Mouse (Mus musculus): ENCODE data around the gene Ubr4. TPM values are rescaled to one million over a fixed set of nuclear protein-coding genes. Genes with fewer than 3 reads are reported as not detected.

The Ubr4 gene
- polyA plus RNA-seq, 1 experiment: 52.8 TPM

GRCm38 (mm10) chr4:139312632-139313031 is 39.8 kb upstream of the Ubr4 start:
- H3K4me3 ChIP-seq (replicated peaks; ENCODE audit: control insufficient read depth, low read depth, low read length): no peak overlapping the region
- WGBS: 48% methylated on average over 4 of the region's 4 CpGs
- peaks cover 4% of the 10 kb centered on the region for H3K4me1 ChIP-seq (ENCODE audit: control insufficient read depth, insufficient read depth, low read length)
- peak; percentile 45 for TF ChIP-seq CTCF (IDR thresholded peaks at IDR 0.05; ENCODE audit: control insufficient read depth, insufficient read depth, low read length)
- no peak for TF ChIP-seq POLR2A (IDR thresholded peaks at IDR 0.05; ENCODE audit: borderline replicate concordance, control insufficient read depth, low read depth, low read length)
- no peak overlapping the region for H3K27ac ChIP-seq (ENCODE audit: control insufficient read depth, insufficient read depth, low read depth, low read length, poor library complexity)

GRCm38 (mm10) chr4:139318449-139318848 is 34.0 kb upstream of the Ubr4 start:
- H3K4me1 ChIP-seq (ENCODE audit: control insufficient read depth, insufficient read depth, low read length): no peaks in the 10 kb centered on the region
- 89% methylated on average over 11 of the region's 11 CpGs for WGBS
- TF ChIP-seq POLR2A (IDR thresholded peaks at IDR 0.05; ENCODE audit: borderline replicate concordance, control insufficient read depth, low read depth, low read length) (no peak), CTCF (IDR thresholded peaks at IDR 0.05; ENCODE audit: control insufficient read depth, insufficient read depth, low read length) (no peak)

GRCm38 (mm10) chr4:139319740-139320139 is 32.7 kb upstream of the Ubr4 start:
- TF ChIP-seq CTCF (IDR thresholded peaks at IDR 0.05; ENCODE audit: control insufficient read depth, insufficient read depth, low read length) (no peak), POLR2A (IDR thresholded peaks at IDR 0.05; ENCODE audit: borderline replicate concordance, control insufficient read depth, low read depth, low read length) (no peak)
- no peak overlapping the region for H3K27ac ChIP-seq (ENCODE audit: control insufficient read depth, insufficient read depth, low read depth, low read length, poor library complexity)
- no peak overlapping the region for H3K4me3 ChIP-seq (replicated peaks; ENCODE audit: control insufficient read depth, low read depth, low read length)
- WGBS: 76% methylated on average over 4 of the region's 4 CpGs
- no peaks in the 10 kb centered on the region for H3K4me1 ChIP-seq (ENCODE audit: control insufficient read depth, insufficient read depth, low read length)

More at GRCm38 (mm10) chr4:139318449-139318848, 34.0 kb upstream of the Ubr4 start:
- H3K27ac ChIP-seq (ENCODE audit: control insufficient read depth, insufficient read depth, low read depth, low read length, poor library complexity): no peak overlapping the region
- H3K4me3 ChIP-seq (replicated peaks; ENCODE audit: control insufficient read depth, low read depth, low read length): no peak overlapping the region

GRCm38 (mm10) chr4:139330605-139331004 is 21.8 kb upstream of the Ubr4 start:
- peak overlapping the region; percentile 80 for H3K4me3 ChIP-seq (replicated peaks; ENCODE audit: control insufficient read depth, low read depth, low read length)
- 3% methylated on average over 10 of the region's 10 CpGs for WGBS
- H3K4me1 ChIP-seq (ENCODE audit: control insufficient read depth, insufficient read depth, low read length): no peaks in the 10 kb centered on the region
- no peak for TF ChIP-seq POLR2A (IDR thresholded peaks at IDR 0.05; ENCODE audit: borderline replicate concordance, control insufficient read depth, low read depth, low read length)
- TF ChIP-seq CTCF (IDR thresholded peaks at IDR 0.05; ENCODE audit: control insufficient read depth, insufficient read depth, low read length): peak; percentile 89
- H3K27ac ChIP-seq (ENCODE audit: control insufficient read depth, insufficient read depth, low read depth, low read length, poor library complexity): peak overlapping the region; percentile 27; the same call in 1 of the 2 replicates

DNA sequence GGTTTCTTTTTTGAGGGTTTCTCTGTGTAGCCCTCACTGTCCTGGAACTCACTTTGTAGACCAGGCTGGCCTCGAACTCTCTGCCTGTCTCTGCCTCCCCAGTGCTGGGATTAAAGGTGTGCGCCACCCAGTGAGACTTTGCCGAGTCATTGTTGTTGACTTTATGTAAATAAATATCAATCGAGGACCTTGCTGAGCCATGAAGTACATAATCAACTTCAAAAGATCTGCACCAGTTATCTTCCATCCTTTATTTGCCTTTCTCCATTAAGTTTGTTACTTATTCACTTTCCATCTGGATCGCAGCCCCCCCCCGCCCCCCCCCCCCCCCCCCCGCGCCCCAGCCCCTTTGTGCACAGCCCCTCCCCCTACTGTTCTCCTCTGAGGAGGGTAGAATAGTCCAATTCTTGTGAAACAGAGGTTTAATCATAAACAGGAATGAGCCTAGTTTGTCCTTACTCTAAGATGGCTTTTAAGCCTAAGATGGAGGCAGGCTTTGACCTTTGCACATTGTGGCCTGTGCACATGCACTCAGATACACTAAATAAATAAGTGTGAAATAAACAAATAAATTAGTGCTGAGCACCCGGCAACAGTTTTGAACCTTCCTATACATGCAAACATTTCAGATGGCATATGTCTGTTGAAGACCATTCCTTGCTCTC is 17.6 kb upstream of the Ubr4 start:
- WGBS: 44% methylated on average over 9 of the region's 9 CpGs
- Histone ChIP-seq H3K27ac (ENCODE audit: control insufficient read depth, insufficient read depth, low read depth, low read length, poor library complexity) (peak overlapping the region; percentile 56; the same call in 1 of the 2 replicates), H3K4me3 (replicated peaks; ENCODE audit: control insufficient read depth, low read depth, low read length) (no peak overlapping the region), H3K4me1 (ENCODE audit: control insufficient read depth, insufficient read depth, low read length) (no peaks in the 10 kb centered on the region)
- TF ChIP-seq POLR2A (IDR thresholded peaks at IDR 0.05; ENCODE audit: borderline replicate concordance, control insufficient read depth, low read depth, low read length) (no peak), CTCF (IDR thresholded peaks at IDR 0.05; ENCODE audit: control insufficient read depth, insufficient read depth, low read length) (no peak)

DNA sequence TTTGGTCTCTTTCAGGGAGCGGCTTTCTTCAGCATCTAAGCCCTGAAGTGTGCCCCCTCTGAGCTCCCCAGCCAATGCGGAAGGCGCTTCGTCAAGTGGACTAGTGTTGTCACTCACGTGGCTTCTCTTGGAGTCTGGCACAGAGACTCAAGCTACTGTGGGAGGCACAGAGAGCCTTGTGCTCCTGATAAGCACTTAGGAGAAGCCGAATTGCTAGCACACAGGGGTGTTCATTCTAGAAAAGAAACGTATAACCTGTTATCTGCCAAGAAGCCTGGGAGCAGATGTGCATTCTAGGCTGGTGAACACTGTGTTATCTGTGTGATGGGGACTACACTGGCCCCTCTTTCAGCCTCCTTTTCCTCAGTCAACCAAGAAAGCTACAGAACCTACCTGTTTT is 16.9 kb upstream of the Ubr4 start:
- TF ChIP-seq CTCF (IDR thresholded peaks at IDR 0.05; ENCODE audit: control insufficient read depth, insufficient read depth, low read length): no peak
- Histone ChIP-seq H3K4me3 (replicated peaks; ENCODE audit: control insufficient read depth, low read depth, low read length) (no peak overlapping the region), H3K4me1 (ENCODE audit: control insufficient read depth, insufficient read depth, low read length) (no peaks in the 10 kb centered on the region), H3K27ac (ENCODE audit: control insufficient read depth, insufficient read depth, low read depth, low read length, poor library complexity) (peak overlapping the region; percentile 56)
- WGBS: 59% methylated on average over 7 of the region's 7 CpGs

DNA sequence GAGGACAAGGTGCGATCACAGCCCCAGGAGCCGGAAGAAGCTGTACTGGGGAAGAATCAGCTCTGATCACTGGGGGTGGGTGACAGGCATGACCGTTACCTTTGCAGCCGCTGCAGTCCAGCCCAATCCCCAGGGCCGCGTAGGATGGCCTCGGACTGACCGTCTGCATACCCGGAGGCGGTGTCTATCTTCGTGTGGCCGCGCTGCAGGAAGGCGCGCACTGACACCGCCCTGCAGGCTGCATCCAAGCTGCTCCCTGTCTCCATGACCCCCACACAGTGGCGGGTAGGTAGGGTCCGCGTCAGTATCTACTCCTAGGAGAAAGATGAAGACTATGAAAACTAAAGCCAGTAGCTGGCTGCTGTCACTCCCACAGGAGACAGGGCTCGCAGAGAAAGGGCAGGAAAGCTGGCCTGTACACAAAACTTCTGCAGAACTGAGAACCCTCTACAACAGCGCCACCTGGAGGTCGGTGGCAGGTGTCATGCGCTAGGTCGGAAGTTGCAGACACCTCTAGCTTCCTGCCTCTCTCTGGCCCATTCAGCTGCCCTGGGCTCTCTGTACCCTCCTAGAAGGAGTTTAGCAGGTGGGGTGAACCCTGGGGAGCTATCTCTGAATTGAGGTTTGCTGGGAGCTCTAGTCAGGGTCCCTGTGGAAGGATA is 15.5 kb upstream of the Ubr4 start:
- Histone ChIP-seq H3K4me1 (ENCODE audit: control insufficient read depth, insufficient read depth, low read length) (peaks cover 1% of the 10 kb centered on the region; the same call in 1 of the 2 replicates), H3K4me3 (replicated peaks; ENCODE audit: control insufficient read depth, low read depth, low read length) (peak overlapping the region; percentile 56), H3K27ac (ENCODE audit: control insufficient read depth, insufficient read depth, low read depth, low read length, poor library complexity) (peak overlapping the region; percentile 24)
- WGBS: 17% methylated on average over 24 of the region's 24 CpGs
- TF ChIP-seq POLR2A (IDR thresholded peaks at IDR 0.05; ENCODE audit: borderline replicate concordance, control insufficient read depth, low read depth, low read length) (peak; percentile 32; the same call in 1 of the 2 replicates), CTCF (IDR thresholded peaks at IDR 0.05; ENCODE audit: control insufficient read depth, insufficient read depth, low read length) (peak; percentile 94)

DNA sequence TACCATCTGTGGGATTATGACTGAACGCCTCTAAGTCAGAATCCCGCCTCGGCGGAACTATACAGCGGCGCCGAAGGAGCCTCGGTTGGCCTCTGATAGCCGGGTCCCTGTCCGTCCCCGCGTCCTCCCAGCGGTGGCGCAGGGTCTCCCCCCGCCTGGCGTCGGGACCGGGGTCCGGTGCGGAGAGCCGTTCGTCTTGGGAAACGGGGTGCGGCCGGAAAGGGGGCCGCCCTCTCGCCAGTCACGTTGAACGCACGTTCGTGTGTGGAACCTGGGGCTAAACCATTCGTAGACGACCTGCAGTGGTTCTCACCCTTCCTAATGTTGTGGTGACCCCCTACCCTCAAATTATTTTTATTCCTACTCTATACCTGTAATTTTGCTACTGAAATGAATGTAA is 14.3 kb upstream of the Ubr4 start:
- H3K27ac ChIP-seq (ENCODE audit: control insufficient read depth, insufficient read depth, low read depth, low read length, poor library complexity): no peak overlapping the region
- no peak for TF ChIP-seq CTCF (IDR thresholded peaks at IDR 0.05; ENCODE audit: control insufficient read depth, insufficient read depth, low read length)
- TF ChIP-seq POLR2A (IDR thresholded peaks at IDR 0.05; ENCODE audit: borderline replicate concordance, control insufficient read depth, low read depth, low read length): no peak
- H3K4me1 ChIP-seq (ENCODE audit: control insufficient read depth, insufficient read depth, low read length): peaks cover 3% of the 10 kb centered on the region
- H3K4me3 ChIP-seq (replicated peaks; ENCODE audit: control insufficient read depth, low read depth, low read length): no peak overlapping the region
- 56% methylated on average over 33 of the region's 33 CpGs for WGBS

All from bone marrow, adult 2 months (tissue).